Mouse (Mus musculus): ENCODE data around the gene Ralgps2.

DNA sequence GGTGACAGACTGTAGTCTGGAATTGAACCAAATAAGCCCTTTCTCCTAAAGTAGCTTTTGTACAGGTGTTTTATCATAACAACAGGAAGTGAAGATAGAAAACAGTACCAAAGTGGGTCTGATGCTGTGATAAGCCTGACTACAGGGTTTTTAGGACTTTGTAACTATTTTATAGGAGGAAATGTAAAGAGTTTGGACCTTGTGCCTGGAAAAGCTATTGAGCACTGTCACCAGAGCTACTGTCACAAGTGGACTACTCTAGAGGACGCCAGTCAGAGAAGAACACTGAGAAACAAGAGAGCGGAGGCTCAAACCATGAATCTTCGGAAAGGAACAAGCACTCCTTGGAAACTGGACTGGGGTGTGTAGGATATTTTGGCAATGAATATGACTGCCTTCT is 35.5 kb downstream of the Ralgps2 start:
- TF ChIP-seq CHD2 (IDR thresholded peaks at IDR 0.05; ENCODE audit: low read depth, low read length) (no peak), ZC3H11A (IDR thresholded peaks at IDR 0.05; ENCODE audit: borderline replicate concordance, low read depth, low read length) (no peak), ZNF384 (IDR thresholded peaks at IDR 0.05; ENCODE audit: low read depth, low read length) (no peak), HCFC1 (IDR thresholded peaks at IDR 0.05; ENCODE audit: borderline replicate concordance, insufficient read depth, low read length) (no peak)

Measured in ES-E14 (cell line).